ENCODE assay signal across 22 mouse cellular contexts in the genomic region with DNA sequence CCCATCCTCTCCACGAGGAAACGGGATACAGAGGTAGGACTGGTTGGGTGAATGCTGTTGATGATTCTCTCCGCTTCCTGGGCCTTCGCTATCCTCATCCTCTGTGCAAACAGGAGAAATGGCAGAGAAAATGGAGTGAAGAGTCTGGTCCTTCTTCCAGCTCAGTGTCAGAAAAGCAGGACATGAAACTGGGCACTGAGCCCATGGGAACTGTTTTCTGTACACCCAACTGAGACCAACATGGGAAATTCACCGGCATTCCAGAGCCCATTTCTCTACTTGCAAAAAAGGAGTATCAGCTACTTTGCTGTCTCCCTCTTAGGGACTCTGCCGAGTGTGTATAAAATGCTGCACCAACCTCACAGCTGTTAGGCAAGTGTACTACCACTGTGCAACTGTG. TPM values are rescaled to one million over a fixed set of nuclear protein-coding genes. Genes with fewer than 3 reads are reported as not detected.
DNase-seq lines count a peak whose midpoint lies in the region; ATAC-seq lines count a peak whose summit lies in the region.
"Had no signal": no experiment of that assay in that cellular context is flagged by ENCODE, and none has a peak within 500 bp of the region (broad histone marks: within the 10 kb centered on the region; RNA-seq: fewer than 3 reads in every experiment).

No protein-coding gene starts in this region.

- H3K4me1 ChIP-seq in midbrain, embryonic 16.5 days (ENCODE audit: control insufficient read depth, insufficient read depth, low read length): no peaks in the 10 kb centered on the region
- H3K4me1 ChIP-seq: forebrain, embryonic 10.5 days; forebrain, embryonic 13.5 days; hindbrain, embryonic 12.5 days; hindbrain, embryonic 15.5 days had no signal

- WGBS in midbrain, embryonic 16.5 days: 95% methylated on average over 6 of the region's 6 CpGs

- H3K27ac ChIP-seq in midbrain, embryonic 16.5 days (ENCODE audit: low read length): no peak overlapping the region
- H3K27ac ChIP-seq: forebrain, embryonic 10.5 days; forebrain, embryonic 13.5 days; hindbrain, embryonic 12.5 days; hindbrain, embryonic 15.5 days had no signal

- ATAC-seq in midbrain, embryonic 16.5 days: no peak
- ATAC-seq: forebrain, embryonic 13.5 days; forebrain, embryonic 16.5 days; intestine, postnatal 0 days; Patski had no signal

- no peak overlapping the region for H3K9ac ChIP-seq in midbrain, embryonic 16.5 days (ENCODE audit: low read depth, low read length)
- H3K9ac ChIP-seq: forebrain, embryonic 13.5 days; hindbrain, embryonic 12.5 days; hindbrain, embryonic 15.5 days had no signal

- DNase-seq in cerebellum, adult 11-12 months: peak; percentile 47
- no peak for DNase-seq in cerebellum, postnatal 4 days (ENCODE audit: low spot score in 2 of 2)
- peak; percentile 58 for DNase-seq in cerebellum, adult 9-10 months
- peak; percentile 48 to 68 for DNase-seq in cerebellum, postnatal 25 days
- DNase-seq in spleen, adult 12 weeks (ENCODE audit: low spot score): no peak
- DNase-seq in urinary bladder, adult 18-20 months (ENCODE audit: low spot score in 2 of 2): no peak
- DNase-seq: adrenal gland, postnatal 10 days; adrenal gland, postnatal 36 days; B cell, adult 2 months; gastrocnemius, postnatal 14 days; heart, adult 11 months had no signal

- H3K27me3 ChIP-seq in midbrain, embryonic 16.5 days (ENCODE audit: control insufficient read depth, insufficient read depth, low read depth, low read length): no peaks in the 10 kb centered on the region
- H3K27me3 ChIP-seq: CH12.LX; forebrain, embryonic 13.5 days; hindbrain, embryonic 12.5 days; hindbrain, embryonic 15.5 days; Patski had no signal

- H3K4me2 ChIP-seq in midbrain, embryonic 16.5 days (ENCODE audit: low read length): no peak overlapping the region
- H3K4me2 ChIP-seq: forebrain, embryonic 13.5 days; heart, embryonic 11.5 days; hindbrain, embryonic 12.5 days; hindbrain, embryonic 15.5 days had no signal

- H3K36me3 ChIP-seq in midbrain, embryonic 16.5 days (ENCODE audit: control insufficient read depth, insufficient read depth, low read length): peaks cover 38% of the 10 kb centered on the region
- H3K36me3 ChIP-seq: G1E had no signal

- H3K9me3 ChIP-seq in midbrain, embryonic 16.5 days (replicated peaks; ENCODE audit: control insufficient read depth, low read length, poor library complexity, severe bottlenecking): no peaks in the 10 kb centered on the region
- H3K9me3 ChIP-seq: forebrain, embryonic 10.5 days; forebrain, embryonic 13.5 days; G1E; hindbrain, embryonic 12.5 days; hindbrain, embryonic 15.5 days had no signal

- H3K4me3 ChIP-seq in midbrain, embryonic 16.5 days (ENCODE audit: low read depth, low read length): no peak overlapping the region
- H3K4me3 ChIP-seq: forebrain, embryonic 10.5 days; forebrain, embryonic 13.5 days; hindbrain, embryonic 12.5 days; hindbrain, embryonic 15.5 days had no signal

RNA-seq across cellular contexts. Expression of a gene that starts 56.2 kb away (rescaled TPM):
- 8.4 and 10.9 TPM in 2 replicates for polyA plus RNA-seq in midbrain, embryonic 16.5 days (2015; fragmentation: Nextera tagmentation; extraction: Ambion mirVana)
- polyA plus RNA-seq: G1E had no signal

Comparison
In these comparisons a context has a peak if more than half of its experiments do, and no peak if none do; other contexts are left out.
1. DNase-seq: peak in cerebellum, adult 11-12 months (single experiment), cerebellum, adult 9-10 months (single experiment) and cerebellum, postnatal 25 days (2 of 2); none in cerebellum, postnatal 4 days (0 of 2), spleen, adult 12 weeks (single experiment) and urinary bladder, adult 18-20 months (0 of 2).